Mouse (Mus musculus): Measurements from ENCODE around the gene Mllt10. TPM values are rescaled to one million over a fixed set of nuclear protein-coding genes. Genes with fewer than 3 reads are reported as not detected.

Mllt10 gene
- polyA plus RNA-seq, 1 experiment, result 31.7 TPM

DNA sequence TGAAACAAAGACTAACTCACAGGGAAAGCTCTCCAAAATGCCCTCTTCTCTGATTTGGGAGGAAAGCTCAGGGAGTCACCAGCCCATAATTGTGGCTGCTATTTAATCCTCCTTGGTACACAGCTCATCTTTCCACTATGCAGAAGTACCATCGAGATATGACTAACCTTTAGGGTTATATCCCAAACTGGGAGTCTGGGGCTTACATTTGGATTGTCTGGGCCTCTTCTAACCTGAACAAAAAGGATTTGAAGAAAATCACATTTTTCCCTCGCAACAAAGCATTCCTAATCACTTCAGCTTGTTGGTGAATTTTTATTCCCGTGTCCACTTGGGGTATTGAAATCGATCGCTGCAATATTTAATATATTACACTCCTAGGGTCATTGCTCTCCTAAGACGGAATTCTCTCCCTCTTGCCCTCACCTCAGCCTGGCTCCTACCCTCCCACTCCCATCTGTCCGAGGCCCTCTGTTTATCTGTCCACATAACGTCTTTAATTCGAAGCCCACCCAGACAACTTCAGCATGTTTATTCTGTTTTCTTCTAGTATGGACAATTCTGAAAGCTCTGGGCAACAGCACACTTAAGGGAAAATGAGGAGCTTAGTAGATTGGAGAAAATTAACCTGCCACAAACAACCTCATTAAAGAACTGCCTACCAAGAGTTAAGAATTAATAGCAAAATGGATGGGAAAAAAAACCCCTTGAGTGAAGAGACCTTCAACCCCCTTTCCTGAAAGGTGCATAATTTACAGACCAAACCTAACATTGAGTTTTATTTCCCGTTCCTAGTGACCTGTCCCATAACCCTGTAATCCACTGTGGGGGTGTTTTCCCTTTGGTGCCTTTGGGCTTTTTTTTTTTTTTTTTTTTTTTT, 20.4 kb upstream of the Mllt10 start:
- no peak for DNase-seq (ENCODE audit: low spot score)

DNA sequence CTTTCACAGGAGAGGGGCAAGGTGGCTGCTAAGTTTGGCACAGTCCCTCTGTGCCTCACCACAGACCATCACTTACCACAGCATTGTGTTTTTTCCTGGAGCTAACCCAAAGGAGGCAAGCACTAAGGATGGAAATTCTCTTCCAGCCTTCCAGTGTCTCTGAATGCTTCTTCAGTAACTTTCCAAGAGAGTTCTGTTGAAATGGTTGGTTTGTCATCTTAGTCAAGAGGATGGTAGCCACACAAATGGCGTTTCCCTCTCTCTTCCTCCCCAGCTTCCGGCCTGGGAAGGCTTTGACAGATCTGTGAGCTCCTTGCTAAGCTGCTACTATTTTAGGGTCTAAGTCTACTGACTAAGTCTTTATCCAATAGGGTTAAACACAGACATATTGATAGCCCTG, 17.5 kb upstream of the Mllt10 start, which contains the start of gene A930004D18Rik:
Gene A930004D18Rik (minus strand): TSS at position 247 of the 400 bp plus-strand sequence.
- no peak for DNase-seq (ENCODE audit: low spot score)

DNA sequence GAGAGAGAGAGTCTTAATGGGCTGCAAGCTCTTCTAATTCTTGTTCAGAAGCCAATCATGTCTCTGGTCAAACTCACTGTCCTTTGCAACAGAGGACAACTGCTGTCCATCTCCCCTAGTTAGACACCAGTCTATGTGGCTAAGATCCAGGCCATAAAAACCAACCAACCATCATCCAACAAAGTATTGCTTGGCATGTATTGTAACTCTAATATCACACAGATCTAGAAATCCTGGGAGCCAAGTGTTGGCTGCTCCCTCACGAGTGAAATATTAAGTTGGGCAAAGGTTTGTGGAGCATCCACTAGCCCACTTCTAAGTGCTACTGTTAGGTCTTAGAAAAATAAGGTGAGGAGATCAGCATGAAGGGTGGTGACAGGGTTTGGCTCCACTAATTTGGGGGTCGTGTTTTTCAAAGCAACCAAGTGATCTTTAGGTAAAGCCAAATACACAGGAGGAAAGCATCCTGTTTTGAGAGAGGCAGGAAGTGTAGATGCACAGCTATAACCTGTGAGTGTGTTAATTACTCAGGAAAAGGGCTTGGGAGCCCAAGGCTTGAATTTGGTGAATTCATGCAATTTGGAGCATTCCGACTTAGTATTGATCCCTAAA, 16.8 kb upstream of the Mllt10 start:
- no peak for DNase-seq (ENCODE audit: low spot score)

DNA sequence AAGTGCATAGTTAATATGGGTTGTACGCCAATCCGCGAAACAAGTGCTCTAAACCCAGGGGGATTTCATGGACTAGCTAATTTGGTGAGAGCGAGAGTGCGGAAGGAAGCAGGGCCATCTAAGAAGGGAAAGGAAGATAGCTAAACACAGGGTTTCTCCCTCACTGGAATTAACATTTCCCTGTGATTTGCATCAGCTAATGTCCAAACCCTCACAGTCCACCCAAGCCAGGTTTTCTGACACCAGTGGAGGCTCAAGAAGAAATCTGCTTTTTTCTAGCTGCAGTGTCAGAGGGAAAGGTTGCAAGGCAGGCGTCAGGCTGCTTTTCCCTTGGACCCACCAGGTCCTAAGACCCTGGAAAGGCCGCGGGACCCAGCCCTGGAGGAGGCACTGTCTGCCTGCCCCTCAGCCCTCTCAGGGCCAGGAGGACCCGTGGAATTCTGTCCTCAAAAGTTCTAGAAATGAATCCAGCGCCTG, 16.1 kb upstream of the Mllt10 start:
- no peak for DNase-seq (ENCODE audit: low spot score)

DNA sequence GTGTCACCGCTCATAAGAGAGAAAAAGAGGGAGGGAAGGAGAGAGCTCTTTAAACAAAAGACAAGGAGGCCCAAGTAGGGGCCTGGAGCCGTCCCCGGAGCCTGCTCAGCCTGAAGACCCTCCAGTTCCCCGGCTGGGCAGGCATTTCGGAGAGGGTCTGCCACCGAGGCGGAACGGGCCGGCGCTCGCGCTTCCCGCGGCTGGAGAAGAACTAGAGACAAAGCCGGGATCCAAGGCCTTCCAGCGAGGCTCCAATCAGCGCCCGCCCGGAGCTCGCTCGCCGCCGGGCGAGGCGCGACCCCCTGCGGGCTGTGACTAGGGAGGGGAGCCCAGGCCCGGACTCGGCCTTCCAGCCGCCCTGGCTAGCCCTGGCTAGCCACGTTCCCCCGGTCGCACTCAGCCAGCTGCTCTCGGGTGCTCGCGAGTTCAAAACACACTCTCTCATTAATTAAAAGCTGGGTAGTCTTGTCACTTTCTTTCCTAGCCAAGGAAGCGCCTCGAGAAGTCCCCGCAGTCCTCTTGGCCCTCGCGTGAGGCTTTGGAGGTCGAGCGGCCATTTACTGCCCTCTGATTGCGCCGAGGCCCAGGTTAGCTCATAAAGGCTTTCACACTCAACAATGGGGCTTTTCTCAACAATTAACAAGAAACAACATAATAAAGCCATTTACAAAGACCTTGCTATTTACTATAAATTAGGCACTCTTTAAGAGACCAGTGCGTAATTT, 15.3 kb upstream of the Mllt10 start:
- DNase-seq (ENCODE audit: low spot score), result no peak

DNA sequence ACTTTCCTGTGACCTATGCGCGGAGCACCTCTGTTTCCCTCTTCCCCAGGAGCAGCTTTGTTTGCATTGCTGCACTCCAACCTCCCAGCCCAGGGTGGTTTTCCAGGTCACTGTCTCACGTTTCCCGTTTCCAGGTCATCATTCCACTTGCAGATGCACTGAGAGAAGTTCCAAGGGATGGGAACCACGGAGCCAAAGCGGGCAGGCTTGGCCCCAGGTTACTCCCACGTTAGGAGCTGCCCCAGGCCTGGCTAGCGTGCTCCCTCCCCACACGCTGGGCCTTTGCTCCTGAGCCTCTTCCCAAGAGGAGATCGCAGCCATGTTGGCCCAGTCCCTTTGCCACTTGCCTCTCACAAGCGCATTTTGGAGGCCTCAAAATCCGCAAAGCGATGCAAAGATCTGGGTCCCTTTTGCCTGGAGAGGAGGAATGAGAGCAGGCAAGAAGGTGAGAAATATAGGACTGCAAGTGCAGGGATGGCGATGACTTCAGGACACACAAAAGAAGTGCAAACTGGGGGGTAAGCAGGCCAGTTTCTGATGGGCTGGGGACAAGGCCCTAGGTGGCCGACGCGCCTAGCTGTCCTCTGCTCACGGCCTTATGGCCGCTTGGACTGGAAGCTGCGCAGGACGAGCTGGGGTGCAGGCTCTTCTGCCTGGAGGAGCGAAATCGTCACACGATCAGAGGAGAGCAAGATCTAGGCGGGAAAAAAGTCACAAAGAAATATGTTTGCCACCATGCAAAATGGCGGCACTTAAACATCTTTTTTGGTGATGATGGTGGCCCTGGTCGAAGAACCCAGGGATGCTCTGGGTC, 14.5 kb upstream of the Mllt10 start:
- no peak for DNase-seq (ENCODE audit: low spot score)

DNA sequence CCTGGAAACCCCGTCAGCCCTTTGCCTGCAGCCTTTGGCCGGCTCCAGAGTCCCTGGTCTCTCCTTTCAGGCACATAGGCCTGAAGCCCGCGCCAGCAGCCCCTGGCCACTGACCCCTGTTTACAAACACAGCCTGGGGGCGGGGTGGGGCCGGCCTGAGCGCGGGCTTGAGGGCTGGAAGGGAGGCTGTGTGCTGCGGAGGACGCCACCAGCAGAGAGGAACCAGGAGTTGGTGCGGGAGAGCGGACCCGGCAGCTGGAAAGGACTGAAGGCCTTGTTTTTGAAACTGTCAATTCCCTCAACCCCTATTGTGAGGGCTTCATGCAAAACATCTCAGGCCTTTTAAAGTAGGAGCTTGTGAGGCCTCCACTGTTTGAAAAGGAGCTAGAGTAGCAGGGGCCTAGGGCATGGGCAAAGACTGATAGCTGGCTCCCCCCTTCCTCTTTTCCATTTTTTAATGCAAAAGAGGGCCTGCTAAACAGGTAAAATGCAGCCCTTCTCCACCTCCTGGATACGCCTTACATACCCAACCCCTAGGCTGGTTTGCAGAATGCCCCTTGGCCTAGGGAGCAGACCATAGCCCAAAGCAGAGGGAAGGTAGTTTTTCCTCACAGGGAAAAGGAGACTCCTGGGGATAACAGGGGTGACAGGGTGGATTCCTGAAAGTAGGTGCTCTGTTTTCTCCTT, 13.7 kb upstream of the Mllt10 start:
- no peak for DNase-seq (ENCODE audit: low spot score)

DNA sequence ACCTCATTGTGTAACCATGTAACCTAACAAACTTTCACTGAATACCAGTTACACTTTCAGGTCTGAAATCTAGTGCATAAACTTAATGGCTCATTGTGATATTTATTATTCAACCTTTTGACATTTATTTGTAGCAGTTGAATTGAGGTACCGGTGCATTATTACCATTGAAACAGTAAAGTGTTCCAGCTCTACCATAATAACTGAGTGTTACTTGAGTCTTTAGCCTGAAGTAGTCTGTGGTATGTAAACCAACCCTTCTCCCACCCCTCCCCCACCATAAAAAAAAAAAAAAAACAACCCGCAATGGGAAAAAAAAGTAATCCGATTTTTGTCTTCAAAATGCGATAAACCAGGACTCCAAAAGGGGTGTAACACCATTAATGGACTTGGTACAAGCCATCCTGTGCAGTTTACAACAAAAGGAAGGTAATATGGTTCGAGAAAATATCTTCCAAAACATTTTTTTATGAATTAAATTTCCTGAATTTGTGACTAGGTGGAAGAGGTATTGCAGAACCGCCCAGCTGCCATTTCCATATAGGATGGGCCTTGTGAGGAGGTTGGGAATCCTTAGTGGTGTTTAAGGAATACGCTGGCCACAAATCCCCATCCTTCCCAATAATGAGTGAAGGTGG, 9.8 kb upstream of the Mllt10 start:
- no peak for DNase-seq (ENCODE audit: low spot score)

DNA sequence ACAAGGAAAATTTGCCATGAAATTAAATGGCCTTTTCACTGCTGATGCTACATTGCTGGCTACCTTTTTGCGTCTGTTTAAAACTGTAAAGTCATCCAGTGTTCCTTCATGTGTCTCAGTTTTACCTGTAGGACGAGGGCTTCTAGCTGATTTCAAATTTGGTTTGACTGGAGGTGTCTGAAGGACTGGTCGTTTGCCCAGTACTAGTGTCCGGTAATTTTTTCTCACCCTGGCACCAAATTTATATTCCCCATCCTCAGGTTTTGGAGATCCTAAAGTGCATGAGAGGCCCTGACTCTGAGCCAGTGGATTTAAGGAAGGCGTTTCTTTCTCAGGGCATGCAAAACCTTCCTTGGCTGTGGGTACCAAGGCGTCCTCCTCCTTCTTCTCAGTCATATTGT, 9.3 kb upstream of the Mllt10 start:
- DNase-seq (ENCODE audit: low spot score), result no peak

DNA sequence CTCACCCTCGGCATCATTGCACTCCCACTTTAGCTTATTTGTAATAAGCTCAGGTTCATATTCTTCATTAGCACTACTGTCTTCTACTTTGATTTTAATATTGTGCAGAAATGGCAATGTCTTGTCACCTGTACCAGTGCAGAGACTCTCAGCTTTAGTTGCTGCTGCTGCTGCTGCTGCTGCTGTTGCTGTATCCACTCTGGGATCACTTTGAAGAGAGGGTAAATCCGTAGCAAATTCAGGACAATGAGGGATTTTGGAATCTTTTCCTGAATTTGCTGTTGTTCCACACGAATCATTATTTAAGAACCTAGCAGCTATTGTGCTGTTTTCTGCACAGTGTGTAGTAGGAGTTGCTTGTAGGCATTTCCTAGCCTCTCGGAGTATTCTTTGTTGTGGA, 8.9 kb upstream of the Mllt10 start:
- DNase-seq (ENCODE audit: low spot score), result no peak

DNA sequence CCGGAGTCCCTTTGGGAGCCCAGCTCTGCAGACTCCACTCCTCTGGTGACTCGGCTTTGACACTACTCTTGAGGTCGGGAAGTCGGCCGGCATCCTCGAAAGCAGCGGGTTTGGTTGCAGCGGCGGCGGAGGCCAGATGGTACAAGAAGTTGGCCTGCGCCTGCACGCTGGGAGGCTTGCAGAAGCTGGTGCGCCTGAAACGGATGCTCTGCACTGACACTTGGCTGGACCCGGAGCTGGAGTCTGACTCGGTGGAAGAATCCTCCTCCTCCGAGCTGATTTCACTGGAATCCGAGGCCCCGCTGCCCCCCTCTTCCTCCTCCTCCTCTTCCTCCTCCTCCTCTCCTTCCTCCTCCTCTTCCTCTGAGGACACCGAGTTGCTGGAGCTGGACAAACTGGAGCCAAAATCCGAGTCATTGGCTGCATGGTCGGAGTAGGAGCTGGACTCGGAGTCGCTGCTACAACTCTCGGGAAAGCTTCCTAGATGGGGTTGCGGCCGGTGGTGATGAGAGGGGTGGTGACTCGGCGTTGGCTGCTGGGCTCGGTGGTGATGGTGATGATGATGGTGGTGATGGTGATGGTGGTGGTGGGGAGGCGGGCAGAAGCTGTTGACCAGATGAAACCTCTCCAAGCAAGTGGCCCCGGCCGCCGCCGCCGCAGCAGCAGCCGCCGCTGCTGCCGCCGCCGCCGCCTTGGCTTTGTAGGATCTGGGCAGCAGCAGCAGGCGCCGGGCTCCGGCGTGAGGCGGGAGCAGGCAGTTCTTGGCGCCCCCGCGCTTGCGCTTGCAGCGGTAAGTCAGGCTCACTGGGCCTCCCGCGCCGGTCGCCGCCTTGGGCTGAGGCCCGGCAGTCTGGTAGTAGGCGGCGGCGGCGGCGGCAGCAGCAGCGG, 8.0 kb upstream of the Mllt10 start:
- DNase-seq (ENCODE audit: low spot score), result peak; percentile 68

DNA sequence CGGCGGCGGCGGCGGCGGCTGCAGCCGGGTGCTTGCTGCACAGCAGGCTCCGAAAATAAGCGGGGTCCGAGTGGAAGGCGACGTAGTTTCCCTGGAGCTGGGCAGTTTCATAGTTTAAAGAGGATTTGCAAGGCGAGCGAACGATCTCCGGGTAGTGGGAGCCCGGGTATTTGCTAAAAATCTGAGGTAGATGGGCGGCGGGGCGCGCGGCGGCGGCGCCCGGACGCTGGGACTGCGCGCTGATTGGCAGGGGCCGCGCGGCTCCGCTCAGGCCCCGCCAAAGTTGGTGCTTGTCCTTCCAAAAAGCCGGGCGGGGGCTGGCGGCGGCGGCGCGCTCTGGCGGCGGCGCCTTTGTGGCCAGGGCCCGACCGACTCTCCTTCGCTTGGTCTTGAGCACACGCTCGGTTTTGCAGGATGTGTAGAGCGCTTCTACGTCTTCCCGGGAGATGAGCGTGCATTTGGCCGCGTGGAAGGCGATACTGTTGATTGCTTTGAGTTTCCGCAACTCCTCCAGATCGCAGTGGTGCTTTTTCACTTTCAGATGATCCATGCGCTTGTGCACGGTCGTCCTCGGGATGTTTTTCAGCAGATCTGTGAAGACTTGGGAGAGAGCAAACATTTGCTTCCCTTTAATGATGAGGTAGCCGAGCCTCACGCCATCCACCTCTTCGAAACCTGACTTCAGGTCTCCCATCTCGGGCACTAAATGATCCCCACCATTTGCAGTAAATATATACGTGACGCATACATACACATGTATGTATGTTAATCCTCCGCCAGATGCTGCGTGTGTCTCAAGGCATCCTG, 7.2 kb upstream of the Mllt10 start:
- DNase-seq (ENCODE audit: low spot score), result peak; percentile 66

DNA sequence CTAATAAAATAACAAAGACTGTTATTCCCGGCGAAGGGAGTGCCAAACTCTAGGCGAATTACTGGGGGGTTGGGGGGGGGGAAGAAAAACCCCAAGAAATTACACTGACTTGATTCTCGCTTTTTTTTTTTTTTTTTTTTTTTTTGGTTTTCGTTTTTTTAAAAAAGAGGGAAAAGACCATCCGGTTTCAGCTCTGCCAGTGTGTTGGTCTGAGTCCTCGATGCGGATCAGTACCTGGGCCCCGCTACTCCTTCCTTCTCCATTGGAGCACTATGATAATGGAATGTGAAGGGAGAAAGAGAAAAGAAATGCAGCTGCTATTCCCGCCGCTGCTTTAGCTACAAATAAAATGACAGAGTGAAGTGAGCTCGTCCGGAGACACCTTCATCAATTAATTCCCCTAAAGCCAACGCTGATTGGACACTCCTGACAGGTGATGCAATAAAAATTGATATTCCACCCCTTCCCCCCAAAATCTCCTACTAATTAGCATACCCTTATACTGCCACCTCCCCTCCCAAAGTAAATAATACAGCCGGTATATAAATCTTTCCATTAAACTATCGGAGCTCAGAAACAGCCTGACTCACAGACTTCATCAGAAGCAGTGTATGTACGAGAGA, 6.5 kb upstream of the Mllt10 start, which contains the start of gene Skida1:
Gene Skida1 (minus strand): TSS at position 599 of the 623 bp plus-strand sequence.
- no peak for DNase-seq (ENCODE audit: low spot score)

DNA sequence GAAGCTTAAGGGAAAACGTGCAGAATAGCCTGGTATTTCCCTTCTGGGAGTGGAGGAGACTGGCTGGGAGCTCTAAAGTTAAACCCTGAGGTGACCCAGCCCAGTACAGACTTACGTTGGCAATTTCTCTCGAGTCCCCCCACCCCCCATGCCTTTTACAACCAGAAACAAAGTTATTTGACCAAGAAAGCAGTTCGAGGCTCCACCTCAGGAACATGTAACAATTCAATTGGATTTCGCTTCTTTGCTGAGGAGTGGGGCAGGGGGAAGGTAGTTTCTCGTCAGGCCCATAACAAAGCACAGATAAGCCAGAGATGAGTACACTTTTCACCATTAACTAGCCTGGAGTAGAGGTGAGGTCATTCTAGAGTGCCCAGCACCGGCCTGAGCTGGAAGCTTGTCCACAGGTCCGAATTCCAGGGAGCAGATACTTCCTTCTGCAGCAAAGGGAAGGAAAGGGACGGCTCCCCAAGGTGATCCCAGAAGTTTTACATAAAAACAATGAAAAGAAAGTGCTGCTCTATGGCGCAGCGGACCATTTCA, 5.7 kb upstream of the Mllt10 start:
- DNase-seq (ENCODE audit: low spot score), result no peak

DNA sequence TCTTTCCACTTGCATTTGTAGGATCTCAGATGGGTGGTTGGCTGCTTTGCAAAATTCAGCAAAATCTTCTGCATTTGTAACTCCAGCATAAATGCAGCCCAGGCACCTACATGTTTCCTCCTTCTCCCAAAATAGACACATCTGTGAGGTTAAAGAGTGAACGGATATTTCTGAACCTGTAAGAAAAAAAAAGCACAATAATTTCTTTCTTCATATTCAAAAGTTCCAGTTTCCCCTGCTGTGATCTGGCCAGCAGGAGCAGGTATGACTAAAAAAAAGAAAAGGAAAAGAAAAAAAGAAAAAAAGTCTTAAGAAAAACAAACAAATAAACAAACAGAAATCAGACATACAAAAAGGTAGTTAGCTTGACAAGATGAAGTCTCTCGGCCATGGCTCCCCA, 5.0 kb upstream of the Mllt10 start:
- no peak for DNase-seq (ENCODE audit: low spot score)

DNA sequence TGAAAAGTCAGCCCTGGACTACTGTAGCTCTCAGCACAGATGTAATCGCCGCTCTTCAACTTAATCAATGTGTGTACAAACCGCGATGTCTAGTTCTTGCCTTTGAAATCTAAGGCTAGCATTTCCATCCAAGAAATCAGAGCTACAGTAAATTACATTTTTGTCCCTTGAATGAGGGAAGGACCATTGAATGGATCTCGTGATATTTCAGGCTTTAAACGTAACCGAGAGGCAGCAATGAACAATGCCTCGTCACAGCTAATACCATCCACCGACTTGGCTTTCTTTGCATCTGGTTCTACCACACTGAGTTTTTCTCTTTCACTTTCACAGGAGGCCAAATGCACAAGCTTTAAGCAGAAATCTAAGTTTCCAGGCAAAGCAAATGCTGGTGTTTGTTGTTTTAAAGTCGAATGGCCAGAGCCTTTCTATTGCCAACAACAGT, 4.5 kb upstream of the Mllt10 start:
- no peak for DNase-seq (ENCODE audit: low spot score)

DNA sequence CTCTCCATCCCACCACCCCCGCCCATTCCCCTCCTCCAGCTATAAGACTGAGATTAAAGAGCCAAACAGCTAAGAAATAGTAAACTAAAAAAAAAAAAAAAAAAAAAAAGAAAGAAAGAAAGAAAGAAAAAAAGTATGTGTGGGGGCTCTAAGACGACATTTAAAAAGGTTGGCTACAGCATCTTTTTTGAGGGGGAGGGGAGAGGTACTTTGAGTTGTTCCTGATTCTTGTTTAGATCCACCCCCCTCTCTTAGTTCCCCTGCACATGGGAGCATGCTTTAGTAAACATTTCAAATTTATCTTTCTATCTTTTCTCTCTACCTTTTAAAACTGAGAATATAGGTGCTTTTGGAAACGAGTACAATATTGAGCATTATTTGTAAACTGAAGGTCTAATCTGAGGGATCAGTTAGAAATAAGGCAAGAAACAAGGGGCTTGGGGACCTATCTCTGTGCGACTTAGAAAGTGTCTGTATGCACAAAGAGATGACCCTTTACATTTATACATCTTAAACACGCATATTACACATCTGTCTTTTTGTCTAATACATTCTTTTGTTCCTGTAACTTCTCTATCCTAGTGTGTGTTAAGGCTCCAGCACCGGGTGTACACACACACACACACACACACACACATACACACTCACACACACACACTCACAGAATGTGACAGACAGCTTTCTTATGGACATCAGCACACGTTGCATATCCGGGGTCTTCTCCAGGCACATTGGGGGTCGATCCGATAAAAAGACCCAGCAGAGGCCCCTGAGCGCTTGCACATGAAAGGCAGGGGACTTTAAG, 3.8 kb upstream of the Mllt10 start:
- DNase-seq (ENCODE audit: low spot score), result no peak

Data from urinary bladder, adult 2 months (tissue).